Mouse (Mus musculus): ENCODE data around the gene Spaca4. TPM values are rescaled to one million over a fixed set of nuclear protein-coding genes. Genes with fewer than 3 reads are reported as not detected.

The Spaca4 gene
- polyA plus RNA-seq, 1 experiment from 2014 or later, result not detected

- Histone ChIP-seq H3K4me2 (no peak overlapping the region), H3K36me3 (ENCODE audit: poor library complexity, severe bottlenecking) (no peaks in the 10 kb centered on the region), H3K27me3 (peaks cover 2% of the 10 kb centered on the region; the same call in 1 of the 2 replicates), H3K27ac (no peak overlapping the region), H3K4me3 (no peak overlapping the region), H3K9ac (no peak overlapping the region), H3K4me1 (no peaks in the 10 kb centered on the region; the same call in 1 of the 2 replicates), H3K9me3 (replicated peaks) (peaks cover 5% of the 10 kb centered on the region)
- WGBS, result 77% methylated on average over 5 of the region's 5 CpGs
- ATAC-seq, result no peak
Observed at GRCm38 (mm10) chr7:45747450-45747849, 21.8 kb upstream of the Spaca4 start.

DNA sequence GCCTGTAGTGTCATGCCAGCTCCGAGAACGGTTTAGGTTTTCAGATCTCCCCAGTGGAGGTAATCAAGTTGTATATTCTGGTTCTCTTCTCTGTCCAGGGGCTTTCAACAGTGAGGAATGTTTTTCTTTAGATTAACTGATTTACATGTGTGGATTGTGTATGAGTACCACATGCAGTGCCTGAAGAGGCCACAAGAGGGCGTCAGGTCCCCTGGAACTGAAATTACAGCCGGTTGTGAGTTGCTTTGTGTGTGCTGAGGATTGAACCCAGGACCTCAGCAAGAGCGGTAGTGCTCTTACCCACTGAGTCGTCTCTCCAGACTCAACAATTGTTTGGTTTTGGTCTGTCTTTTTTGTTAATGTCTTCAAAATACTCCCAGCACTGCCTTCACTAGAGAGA is 20.9 kb upstream of the Spaca4 start:
- H3K36me3 ChIP-seq (ENCODE audit: poor library complexity, severe bottlenecking), result no peaks in the 10 kb centered on the region
- no peak for ATAC-seq
- no peak overlapping the region for H3K4me2 ChIP-seq
- H3K27me3 ChIP-seq, result peaks cover 10% of the 10 kb centered on the region; the same call in 1 of the 2 replicates
- H3K27ac ChIP-seq, result no peak overlapping the region
- H3K9me3 ChIP-seq (replicated peaks), result peaks cover 5% of the 10 kb centered on the region
- H3K4me3 ChIP-seq, result no peak overlapping the region
- no peaks in the 10 kb centered on the region; the same call in 1 of the 2 replicates for H3K4me1 ChIP-seq
- H3K9ac ChIP-seq, result no peak overlapping the region
- WGBS, result 70% methylated on average over 6 of the region's 6 CpGs

- no peak overlapping the region for H3K9ac ChIP-seq
- no peak overlapping the region for H3K4me3 ChIP-seq
- H3K9me3 ChIP-seq (replicated peaks), result peaks cover 5% of the 10 kb centered on the region
- H3K4me2 ChIP-seq, result no peak overlapping the region
- ATAC-seq, result no peak
- peaks cover 10% of the 10 kb centered on the region; the same call in 1 of the 2 replicates for H3K27me3 ChIP-seq
- H3K4me1 ChIP-seq, result no peaks in the 10 kb centered on the region; the same call in 1 of the 2 replicates
- H3K36me3 ChIP-seq (ENCODE audit: poor library complexity, severe bottlenecking), result no peaks in the 10 kb centered on the region
- no peak overlapping the region for H3K27ac ChIP-seq
- WGBS, result 35% methylated on average over 2 of the region's 2 CpGs
Observed at GRCm38 (mm10) chr7:45744387-45744786, 18.8 kb upstream of the Spaca4 start.

- Histone ChIP-seq H3K4me3 (no peak overlapping the region; the same call in 1 of the 2 replicates), H3K4me1 (no peaks in the 10 kb centered on the region)
- WGBS, result 32% methylated on average over 19 of the region's 19 CpGs
Observed at GRCm38 (mm10) chr7:45742338-45742737, 16.7 kb upstream of the Spaca4 start.

GRCm38 (mm10) chr7:45741777-45742176 is 16.2 kb upstream of the Spaca4 start:
- Histone ChIP-seq H3K9ac (no peak overlapping the region), H3K4me1 (no peaks in the 10 kb centered on the region), H3K27ac (no peak overlapping the region), H3K4me3 (peak overlapping the region; percentile 4; the same call in 1 of the 2 replicates), H3K9me3 (replicated peaks) (peaks cover 3% of the 10 kb centered on the region), H3K27me3 (peaks cover 10% of the 10 kb centered on the region; the same call in 1 of the 2 replicates), H3K36me3 (ENCODE audit: poor library complexity, severe bottlenecking) (no peaks in the 10 kb centered on the region), H3K4me2 (0 out of 2 replicates have a peak overlapping the region, but pooled peaks have one; percentile 16)
- no peak; the same call in 1 of the 2 replicates for ATAC-seq
- WGBS, result 42% methylated on average over 11 of the region's 11 CpGs

More at GRCm38 (mm10) chr7:45742338-45742737, 16.7 kb upstream of the Spaca4 start:
- Histone ChIP-seq H3K4me2 (peak overlapping the region; percentile 16; the same call in 1 of the 2 replicates), H3K36me3 (ENCODE audit: poor library complexity, severe bottlenecking) (no peaks in the 10 kb centered on the region), H3K9me3 (replicated peaks) (peaks cover 5% of the 10 kb centered on the region), H3K27me3 (peaks cover 10% of the 10 kb centered on the region; the same call in 1 of the 2 replicates), H3K27ac (no peak overlapping the region), H3K9ac (no peak overlapping the region)
- no peak for ATAC-seq

GRCm38 (mm10) chr7:45741308-45741707 is 15.7 kb upstream of the Spaca4 start:
- WGBS, result 85% methylated on average over 12 of the region's 12 CpGs
- Histone ChIP-seq H3K9me3 (replicated peaks) (no peaks in the 10 kb centered on the region), H3K9ac (no peak overlapping the region), H3K27me3 (peaks cover 10% of the 10 kb centered on the region; the same call in 1 of the 2 replicates), H3K4me1 (no peaks in the 10 kb centered on the region), H3K36me3 (ENCODE audit: poor library complexity, severe bottlenecking) (no peaks in the 10 kb centered on the region), H3K4me3 (peak overlapping the region; percentile 4; the same call in 1 of the 2 replicates), H3K4me2 (no peak overlapping the region), H3K27ac (no peak overlapping the region)
- ATAC-seq, result no peak

DNA sequence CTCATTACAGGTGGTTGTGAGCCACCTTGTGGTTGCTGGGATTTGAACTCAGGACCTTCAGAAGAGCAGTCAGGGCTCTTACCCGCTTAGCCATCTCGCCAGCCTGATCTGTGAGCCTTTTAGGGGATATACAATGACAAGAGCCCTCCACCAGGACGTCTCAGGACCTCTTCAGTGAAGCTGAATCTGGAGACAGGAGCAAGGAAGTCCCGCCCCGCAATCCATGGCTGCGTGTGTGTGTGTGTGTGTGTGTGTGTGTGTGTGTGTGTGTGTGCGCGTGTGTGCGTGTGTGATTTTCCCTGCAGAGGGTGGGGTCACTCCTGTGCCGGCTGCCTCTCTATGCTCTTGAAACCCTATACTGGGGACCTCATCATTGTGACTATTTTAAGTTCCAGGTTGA is 14.2 kb upstream of the Spaca4 start:
- no peak overlapping the region for H3K27ac ChIP-seq
- no peaks in the 10 kb centered on the region for H3K36me3 ChIP-seq (ENCODE audit: poor library complexity, severe bottlenecking)
- H3K9me3 ChIP-seq (replicated peaks), result no peaks in the 10 kb centered on the region
- WGBS, result 76% methylated on average over 10 of the region's 10 CpGs
- H3K4me3 ChIP-seq, result no peak overlapping the region
- H3K4me1 ChIP-seq, result no peaks in the 10 kb centered on the region
- no peak overlapping the region for H3K9ac ChIP-seq
- H3K4me2 ChIP-seq, result no peak overlapping the region
- no peak for ATAC-seq
- peaks cover 10% of the 10 kb centered on the region; the same call in 1 of the 2 replicates for H3K27me3 ChIP-seq

DNA sequence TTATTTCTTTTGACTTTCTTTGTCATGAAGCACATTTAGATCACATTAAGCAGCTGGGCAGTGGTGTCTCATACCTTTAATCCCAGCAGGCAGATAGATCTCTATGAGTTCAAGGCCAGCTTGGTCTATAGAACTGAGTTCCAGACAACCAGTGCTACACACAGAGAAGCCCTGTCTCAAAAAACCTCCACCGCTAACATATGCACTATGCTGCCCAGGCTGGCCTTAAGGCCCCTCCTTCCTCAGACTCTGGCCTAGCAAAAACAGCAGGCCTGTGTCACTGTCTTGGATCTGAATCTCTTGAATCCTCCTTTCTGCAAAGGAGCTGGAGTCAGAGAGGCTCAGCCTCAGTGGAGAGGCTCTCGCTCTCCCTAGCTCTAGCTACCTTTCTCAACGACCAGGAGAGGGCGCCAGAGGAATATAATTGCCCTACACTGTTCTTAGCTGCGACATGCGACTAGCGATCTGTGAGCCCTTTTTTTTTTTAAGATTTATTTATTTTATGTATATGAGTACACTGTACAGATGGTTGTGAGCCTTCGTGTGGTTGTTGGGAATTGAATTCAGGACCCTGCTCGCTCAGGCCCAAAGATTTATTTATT is 13.7 kb upstream of the Spaca4 start:
- Histone ChIP-seq H3K4me3 (no peak overlapping the region), H3K4me1 (no peaks in the 10 kb centered on the region), H3K27me3 (peaks cover 10% of the 10 kb centered on the region; the same call in 1 of the 2 replicates), H3K9ac (no peak overlapping the region), H3K36me3 (ENCODE audit: poor library complexity, severe bottlenecking) (no peaks in the 10 kb centered on the region), H3K27ac (no peak overlapping the region), H3K4me2 (no peak overlapping the region), H3K9me3 (replicated peaks) (no peaks in the 10 kb centered on the region)
- WGBS, result 8% methylated on average over 9 of the region's 9 CpGs
- peak; percentile 93 for ATAC-seq

DNA sequence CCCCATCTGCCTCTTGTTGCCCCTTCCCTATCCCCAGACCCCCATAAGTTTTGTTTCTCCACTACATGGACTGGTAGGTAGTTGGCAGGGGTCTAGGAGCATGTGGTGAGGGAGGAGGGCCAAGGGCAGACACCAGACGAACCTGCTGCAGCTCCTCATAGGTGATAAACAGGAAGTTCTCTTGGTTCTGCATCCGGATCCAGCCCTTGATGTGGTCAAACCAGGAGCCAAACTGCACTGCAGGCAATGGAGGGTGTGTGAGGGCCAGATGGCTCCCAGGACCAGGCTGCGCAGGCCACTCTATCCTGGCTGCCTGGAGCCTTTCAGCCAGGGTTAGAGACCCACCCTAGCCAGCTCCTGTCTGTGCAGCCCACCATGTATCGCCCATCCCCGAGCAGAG is 7.9 kb upstream of the Spaca4 start:
- Histone ChIP-seq H3K27me3 (no peaks in the 10 kb centered on the region), H3K4me1 (0 out of 2 replicates have a peak, but pooled peaks cover 2% of the 10 kb centered on the region), H3K27ac (no peak overlapping the region), H3K4me3 (no peak overlapping the region), H3K9ac (no peak overlapping the region), H3K9me3 (replicated peaks) (no peaks in the 10 kb centered on the region), H3K4me2 (no peak overlapping the region), H3K36me3 (ENCODE audit: poor library complexity, severe bottlenecking) (peaks cover 15% of the 10 kb centered on the region)
- ATAC-seq, result no peak
- WGBS, result 81% methylated on average over 5 of the region's 5 CpGs

DNA sequence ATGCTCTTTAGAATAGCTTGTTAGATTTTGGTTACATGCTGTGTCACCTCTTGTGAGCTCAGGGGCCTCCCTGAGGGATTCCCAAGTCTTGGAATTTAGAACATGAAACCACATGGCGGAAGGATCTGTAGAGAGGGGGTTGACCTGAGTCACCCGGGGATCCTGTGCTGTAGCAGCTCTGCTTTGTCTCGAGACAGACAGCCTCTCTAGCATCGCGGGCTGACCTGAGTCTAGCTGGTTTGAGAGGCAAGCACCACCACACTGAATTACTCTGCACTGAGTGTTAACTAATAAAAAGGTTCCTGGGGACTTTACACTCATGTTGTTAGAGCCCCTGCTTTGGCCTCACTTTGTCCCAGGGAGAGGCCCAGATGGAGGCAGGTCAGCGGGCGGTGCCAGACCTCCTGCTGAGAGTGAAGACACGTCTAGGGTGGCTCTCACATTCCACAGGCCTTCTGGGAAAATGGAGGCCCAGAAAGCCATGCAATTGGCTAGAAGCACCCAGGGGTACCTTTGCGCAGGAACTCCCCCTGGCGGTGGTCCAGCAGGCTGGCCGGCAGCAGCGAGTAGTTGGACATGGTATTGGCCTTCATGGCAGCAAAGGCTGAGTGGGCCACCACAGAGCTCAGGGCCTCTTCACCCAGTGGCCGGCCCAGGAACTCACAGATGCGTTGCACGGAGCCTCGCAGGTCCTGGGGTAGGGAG is 5.3 kb upstream of the Spaca4 start:
- H3K27ac ChIP-seq, result no peak overlapping the region; the same call in 1 of the 2 replicates
- H3K4me1 ChIP-seq, result 0 out of 2 replicates have a peak, but pooled peaks cover 2% of the 10 kb centered on the region
- H3K4me2 ChIP-seq, result no peak overlapping the region
- ATAC-seq, result no peak
- 15% methylated on average over 16 of the region's 16 CpGs for WGBS
- H3K27me3 ChIP-seq, result no peaks in the 10 kb centered on the region
- H3K9ac ChIP-seq, result no peak overlapping the region
- no peak overlapping the region for H3K4me3 ChIP-seq
- no peaks in the 10 kb centered on the region for H3K9me3 ChIP-seq (replicated peaks)
- peaks cover 35% of the 10 kb centered on the region for H3K36me3 ChIP-seq (ENCODE audit: poor library complexity, severe bottlenecking)

DNA sequence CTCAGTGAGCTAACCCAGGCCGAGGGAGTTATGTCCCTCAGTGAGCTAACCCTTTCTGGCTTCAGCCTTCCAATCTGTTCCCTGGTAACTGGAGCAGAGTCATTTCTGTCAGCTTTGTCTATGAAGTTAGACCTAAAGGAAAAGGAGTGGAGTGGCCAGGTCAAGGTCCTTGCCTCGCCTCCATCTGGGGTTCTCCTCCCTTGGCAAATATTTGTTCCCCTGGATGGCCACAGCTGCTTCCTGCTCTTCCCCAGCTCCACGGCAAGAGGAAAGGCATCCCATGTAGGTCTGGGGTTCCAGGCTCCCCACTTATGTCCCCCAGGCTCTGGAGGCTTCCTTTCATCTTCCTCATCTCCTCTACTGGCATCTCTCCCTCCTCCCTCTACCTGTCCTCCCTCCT is 2.0 kb upstream of the Spaca4 start:
- peaks cover 67% of the 10 kb centered on the region for H3K36me3 ChIP-seq (ENCODE audit: poor library complexity, severe bottlenecking)
- 84% methylated on average over 3 of the region's 3 CpGs for WGBS
- H3K4me2 ChIP-seq, result no peak overlapping the region

GRCm38 (mm10) chr7:45726419-45726818 is 806 bp upstream of the Spaca4 start:
- peaks cover 79% of the 10 kb centered on the region for H3K36me3 ChIP-seq (ENCODE audit: poor library complexity, severe bottlenecking)
- 91% methylated on average over 10 of the region's 10 CpGs for WGBS

More for the DNA sequence above, 2.0 kb upstream of the Spaca4 start:
- ATAC-seq, result no peak
- H3K9ac ChIP-seq, result no peak overlapping the region
- H3K27ac ChIP-seq, result no peak overlapping the region
- H3K4me3 ChIP-seq, result no peak overlapping the region
- no peaks in the 10 kb centered on the region for H3K27me3 ChIP-seq
- H3K9me3 ChIP-seq (replicated peaks), result no peaks in the 10 kb centered on the region
- H3K4me1 ChIP-seq, result 0 out of 2 replicates have a peak, but pooled peaks cover 2% of the 10 kb centered on the region

More at GRCm38 (mm10) chr7:45726419-45726818, 806 bp upstream of the Spaca4 start:
- Histone ChIP-seq H3K4me1 (0 out of 2 replicates have a peak, but pooled peaks cover 2% of the 10 kb centered on the region), H3K4me2 (no peak overlapping the region), H3K27me3 (no peaks in the 10 kb centered on the region), H3K9ac (no peak overlapping the region; the same call in 1 of the 2 replicates), H3K4me3 (no peak overlapping the region), H3K9me3 (replicated peaks) (no peaks in the 10 kb centered on the region), H3K27ac (no peak overlapping the region)
- ATAC-seq, result no peak

Data from forebrain, embryonic 13.5 days (tissue).